Mouse (Mus musculus) heart, embryonic 11.5 days (tissue): Measurements from ENCODE around the gene Zbtb11. TPM values are rescaled to one million over a fixed set of nuclear protein-coding genes. Genes with fewer than 3 reads are reported as not detected.

Experiments
- ATAC-seq: fragments of 200-750 bp; cut with Nextera tagmentation; replicated peaks from 2 replicates; pipeline ENCODE4 v1.8.0; 2017; ENCODE audit warnings: moderate library complexity; ENCODE audit not compliant: insufficient number of reproducible peaks, low FRiP score, low TSS enrichment
- H3K27ac ChIP-seq: fragments of 300-500 bp; sonication (generic); 2 replicates; pipeline ENCODE4 v1.5.1; 2014; ENCODE audit warnings: mild to moderate bottlenecking, low read depth, low read length
- H3K27me3 ChIP-seq: fragments of 300-500 bp; sonication (generic); 2 replicates; pipeline ENCODE4 v1.6.1; 2014; ENCODE audit warnings: mild to moderate bottlenecking, low read length, mixed read lengths; ENCODE audit not compliant: control insufficient read depth, insufficient read depth
- H3K36me3 ChIP-seq: fragments of 300-500 bp; sonication (generic); 2 replicates; pipeline ENCODE4 v1.6.1; 2014; ENCODE audit warnings: mild to moderate bottlenecking, low read length, moderate library complexity, mixed read lengths; ENCODE audit not compliant: control insufficient read depth, insufficient read depth
- H3K4me1 ChIP-seq: fragments of 300-500 bp; sonication (generic); 2 replicates; pipeline ENCODE4 v1.6.1; 2014; ENCODE audit warnings: low read length; ENCODE audit not compliant: control insufficient read depth, insufficient read depth
- H3K4me2 ChIP-seq: fragments of 300-500 bp; sonication (generic); 2 replicates; pipeline ENCODE4 v1.6.1; 2014; ENCODE audit warnings: mild to moderate bottlenecking, moderate library complexity
- H3K4me3 ChIP-seq: fragments of 300-500 bp; sonication (generic); 2 replicates; pipeline ENCODE4 v1.5.1; 2014; ENCODE audit warnings: low read depth, low read length
- H3K9ac ChIP-seq: fragments of 300-500 bp; sonication (generic); 2 replicates; pipeline ENCODE4 v1.6.1; 2014; ENCODE audit warnings: mild to moderate bottlenecking, low read depth, low read length, moderate library complexity
- H3K9me3 ChIP-seq: fragments of 300-500 bp; sonication (generic); replicated peaks from 2 replicates; pipeline ENCODE4 v1.6.1; 2016; ENCODE audit warnings: low read length; ENCODE audit not compliant: control insufficient read depth
- WGBS: fragments of 180-500 bp; shearing (Covaris S2); extraction: QIAGEN DNeasy Blood & Tissue Kit; methylation state at CpG from one replicate; pipeline ENCODE4 v1.1.7; 2014; ENCODE audit not compliant: insufficient replicate concordance; 5-methylcytosine and 5-hydroxymethylcytosine counted together
- polyA plus RNA-seq: library from polyadenylated mRNA; unstranded; fragments of >200 nt; fragmentation: Nextera tagmentation; extraction: Ambion mirVana; gene quantifications from 2 replicates; pipeline ENCODE4 v1.2.1, GENCODE M21; 2014

Gene Zbtb11
- 13.3 and 13.8 TPM in 2 replicates for polyA plus RNA-seq

DNA sequence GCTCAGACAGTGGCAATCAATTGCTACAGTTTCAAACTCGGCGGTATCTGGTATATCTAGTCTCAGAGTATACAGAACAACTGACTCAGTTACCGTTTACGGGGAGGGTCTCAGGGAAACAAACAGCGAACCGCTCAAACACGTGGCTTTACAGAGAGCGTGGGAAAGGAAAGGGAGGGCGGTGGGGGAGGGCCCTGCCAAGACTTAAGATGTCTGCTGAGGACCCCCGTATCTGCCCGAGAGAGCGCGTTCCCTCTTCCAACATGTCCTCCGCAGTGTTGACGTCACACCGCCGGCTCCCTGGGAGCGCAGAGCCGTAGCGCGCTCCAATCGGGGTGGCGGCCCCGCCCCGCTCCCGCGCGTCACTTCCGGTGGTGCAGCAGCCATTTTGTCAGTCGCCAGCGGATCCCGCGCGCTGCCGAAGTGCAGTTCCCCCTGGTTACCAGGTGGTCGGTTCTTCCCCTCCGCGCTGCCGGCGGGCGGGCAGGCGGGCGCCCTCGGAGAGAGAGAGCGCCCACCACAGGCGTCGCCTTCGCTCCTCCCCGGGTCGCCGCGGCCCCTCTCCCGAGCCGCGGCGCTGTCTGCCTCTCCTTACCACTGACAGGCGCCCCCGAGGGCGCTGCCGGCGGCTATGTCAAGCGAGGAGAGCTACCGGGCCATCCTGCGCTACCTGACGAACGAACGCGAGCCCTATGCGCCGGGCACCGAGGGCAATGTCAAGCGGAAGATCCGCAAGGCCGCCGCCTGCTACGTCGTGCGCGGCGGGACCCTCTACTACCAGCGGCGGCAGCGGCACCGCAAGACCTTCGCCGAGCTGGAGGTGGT lies at the start of gene Zbtb11:
Gene Zbtb11, plus strand, starts transcription at position 453 of the 825 bp plus-strand sequence.
- Histone ChIP-seq H3K27ac (peak within 1 kb of the TSS; percentile 89), H3K9me3 (no peaks in the 10 kb centered on the region), H3K9ac (peak within 1 kb of the TSS; percentile 93), H3K27me3 (no peaks in the 10 kb centered on the region), H3K36me3 (peaks cover 24% of the 10 kb centered on the region), H3K4me2 (peak within 1 kb of the TSS; percentile 83), H3K4me3 (peak within 1 kb of the TSS; percentile 99), H3K4me1 (peaks cover 5% of the 10 kb centered on the region)
- WGBS: under 1% methylated on average over 79 of the region's 86 CpGs
- peak; percentile 92 for ATAC-seq

DNA sequence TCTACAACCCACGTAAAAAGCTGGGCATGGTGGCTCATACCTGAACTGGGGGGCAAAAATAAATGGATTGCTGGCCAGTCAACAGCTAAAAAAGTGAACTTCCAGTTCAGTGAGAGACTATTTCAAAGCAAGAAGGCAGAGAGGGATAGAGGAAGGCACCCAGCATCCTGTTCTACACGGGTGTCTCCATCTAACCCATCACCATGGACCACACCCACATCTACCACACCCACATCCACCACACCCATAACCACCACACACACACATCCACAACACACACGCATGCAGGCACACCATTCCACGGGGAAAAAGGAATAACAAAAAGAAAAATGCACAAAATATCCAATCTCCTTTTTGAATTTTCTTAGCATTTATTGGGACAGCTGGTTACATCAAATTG lies 49.7 kb upstream of the Zbtb11 start:
- no peak for ATAC-seq
- Histone ChIP-seq H3K4me1 (no peaks in the 10 kb centered on the region), H3K27me3 (no peaks in the 10 kb centered on the region), H3K9me3 (no peaks in the 10 kb centered on the region), H3K27ac (no peak overlapping the region), H3K9ac (no peak overlapping the region), H3K4me3 (no peak overlapping the region), H3K36me3 (peaks cover 22% of the 10 kb centered on the region), H3K4me2 (no peak overlapping the region)
- 81% methylated on average over 4 of the region's 4 CpGs for WGBS

DNA sequence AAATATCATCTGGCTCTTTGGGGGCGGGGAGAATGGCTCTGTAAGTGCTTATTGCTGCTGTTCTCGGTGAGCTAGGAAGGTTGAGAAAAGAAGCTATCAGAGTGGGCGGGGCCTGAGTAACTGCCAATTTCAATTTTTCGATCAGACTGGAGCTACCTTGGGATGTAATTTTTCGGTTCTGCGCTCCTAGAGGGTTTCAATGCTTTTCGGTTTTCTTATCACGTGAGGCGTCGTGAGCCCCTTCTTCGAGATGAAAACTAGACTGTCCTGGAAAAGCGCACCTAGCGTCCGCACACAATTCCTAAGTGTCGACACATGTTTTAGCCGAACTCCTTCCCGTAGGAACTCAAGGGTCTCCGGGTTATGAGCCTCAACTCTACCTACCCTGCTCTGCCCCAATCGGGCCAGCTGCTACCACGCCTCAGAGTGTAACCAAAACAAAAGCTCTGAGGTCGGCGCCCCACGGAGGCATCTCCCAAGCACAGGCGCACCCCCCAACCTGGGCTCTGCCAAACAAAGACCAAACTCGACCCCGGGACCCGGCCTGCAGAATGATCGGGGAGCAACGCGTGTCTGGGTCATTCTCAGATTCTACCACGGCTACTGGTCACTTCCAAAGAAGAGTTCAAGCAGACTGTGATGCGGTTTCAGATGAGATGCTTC lies 39.9 kb upstream of the Zbtb11 start:
- peak overlapping the region; percentile 85 for H3K9ac ChIP-seq
- 1% methylated on average over 32 of the region's 32 CpGs for WGBS
- H3K4me1 ChIP-seq: no peaks in the 10 kb centered on the region
- peak overlapping the region; percentile 86 for H3K4me2 ChIP-seq
- H3K36me3 ChIP-seq: peaks cover 4% of the 10 kb centered on the region; the same call in 1 of the 2 replicates
- H3K27ac ChIP-seq: peak overlapping the region; percentile 32; the same call in 1 of the 2 replicates
- ATAC-seq: peak; percentile 23; the same call in 1 of the 2 replicates
- no peaks in the 10 kb centered on the region for H3K9me3 ChIP-seq
- no peaks in the 10 kb centered on the region for H3K27me3 ChIP-seq
- peak overlapping the region; percentile 81 for H3K4me3 ChIP-seq

DNA sequence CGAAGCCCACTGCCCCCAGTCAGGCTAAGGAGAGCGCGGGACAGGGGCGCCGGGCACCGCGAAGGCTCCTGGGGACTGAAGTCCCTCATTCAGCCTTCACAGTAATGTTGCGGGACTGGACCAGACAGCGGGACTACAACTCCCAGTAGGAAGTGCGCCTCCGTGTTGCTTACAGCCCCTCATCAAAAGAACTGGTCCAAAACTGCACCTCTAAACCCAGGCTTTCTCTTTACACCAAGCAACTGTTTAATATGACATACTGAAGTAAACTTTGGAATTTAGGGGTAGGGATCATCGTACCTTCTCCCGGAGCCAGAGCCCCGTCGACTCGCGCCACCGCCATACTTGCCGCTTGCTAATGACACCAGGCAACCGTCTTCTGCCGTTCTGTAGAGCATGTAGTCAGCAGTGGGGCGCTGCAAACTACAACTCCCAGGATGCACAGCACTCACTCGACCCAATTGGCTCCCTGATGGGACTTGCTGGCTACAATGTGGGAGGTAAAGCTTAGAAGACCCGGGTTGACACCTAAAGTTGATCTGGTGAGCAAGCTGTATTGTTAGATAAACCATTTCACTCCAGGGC lies 39.1 kb upstream of the Zbtb11 start, which contains the start of gene Cep97:
Gene Cep97, minus strand, starts transcription at position 403 of the 585 bp plus-strand sequence.
- H3K9ac ChIP-seq: peak within 1 kb of the TSS; percentile 85
- no peaks in the 10 kb centered on the region for H3K4me1 ChIP-seq
- peak within 1 kb of the TSS; percentile 86 for H3K4me2 ChIP-seq
- H3K27me3 ChIP-seq: no peaks in the 10 kb centered on the region
- no peaks in the 10 kb centered on the region for H3K9me3 ChIP-seq
- WGBS: under 1% methylated on average over 24 of the region's 24 CpGs
- H3K36me3 ChIP-seq: 0 out of 2 replicates have a peak, but pooled peaks cover under 1% of the 10 kb centered on the region
- ATAC-seq: peak; percentile 97
- H3K4me3 ChIP-seq: peak within 1 kb of the TSS; percentile 81
- H3K27ac ChIP-seq: peak within 1 kb of the TSS; percentile 32; the same call in 1 of the 2 replicates

DNA sequence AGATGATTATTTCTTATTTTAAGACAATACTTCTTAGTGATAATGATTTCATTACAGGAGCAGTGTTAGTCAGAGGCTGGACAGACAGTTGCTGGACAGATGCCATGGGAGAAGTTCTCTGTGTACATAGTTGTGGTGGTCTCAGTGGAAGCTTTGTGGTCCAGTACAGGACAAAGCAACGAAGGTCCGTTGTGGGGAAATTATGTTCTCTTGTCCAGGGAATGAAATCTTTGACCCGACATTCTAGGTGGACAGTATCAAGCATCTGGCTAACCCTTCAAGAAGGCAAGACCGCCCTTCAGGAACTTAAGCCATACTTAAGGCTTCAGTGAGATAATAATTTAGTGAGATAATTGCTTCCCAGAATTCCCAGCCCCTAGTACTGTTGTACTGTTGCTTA lies 34.9 kb upstream of the Zbtb11 start:
- no peak overlapping the region for H3K4me3 ChIP-seq
- H3K9me3 ChIP-seq: no peaks in the 10 kb centered on the region
- no peaks in the 10 kb centered on the region for H3K36me3 ChIP-seq
- no peak overlapping the region for H3K4me2 ChIP-seq
- no peaks in the 10 kb centered on the region for H3K27me3 ChIP-seq
- H3K9ac ChIP-seq: no peak overlapping the region
- ATAC-seq: no peak
- H3K27ac ChIP-seq: no peak overlapping the region
- no peaks in the 10 kb centered on the region for H3K4me1 ChIP-seq
- 81% methylated on average over 4 of the region's 4 CpGs for WGBS

DNA sequence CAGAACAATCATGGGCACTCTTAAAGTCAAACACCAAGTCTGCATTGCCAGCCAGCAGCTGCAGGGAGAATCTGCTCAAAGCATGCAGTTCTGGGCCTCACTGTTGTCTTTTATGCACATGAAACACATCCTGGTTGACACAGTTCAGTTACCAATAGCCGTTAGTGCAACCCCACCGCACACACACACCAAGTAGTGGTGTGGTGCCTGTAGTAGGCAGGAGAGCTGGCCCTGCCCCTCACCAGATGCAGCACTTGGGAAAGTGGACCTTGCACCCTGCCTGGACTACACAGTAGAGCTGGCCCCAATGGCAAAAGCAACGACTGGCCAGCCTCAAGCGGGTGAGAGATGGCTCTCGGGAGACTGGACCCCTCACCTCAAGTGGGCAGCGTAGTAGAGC lies 34.0 kb upstream of the Zbtb11 start:
- Histone ChIP-seq H3K27me3 (no peaks in the 10 kb centered on the region), H3K4me3 (no peak overlapping the region), H3K4me2 (no peak overlapping the region), H3K36me3 (no peaks in the 10 kb centered on the region), H3K4me1 (no peaks in the 10 kb centered on the region), H3K9ac (no peak overlapping the region), H3K9me3 (no peaks in the 10 kb centered on the region), H3K27ac (no peak overlapping the region)
- WGBS: 83% methylated on average over 6 of the region's 6 CpGs
- no peak for ATAC-seq

DNA sequence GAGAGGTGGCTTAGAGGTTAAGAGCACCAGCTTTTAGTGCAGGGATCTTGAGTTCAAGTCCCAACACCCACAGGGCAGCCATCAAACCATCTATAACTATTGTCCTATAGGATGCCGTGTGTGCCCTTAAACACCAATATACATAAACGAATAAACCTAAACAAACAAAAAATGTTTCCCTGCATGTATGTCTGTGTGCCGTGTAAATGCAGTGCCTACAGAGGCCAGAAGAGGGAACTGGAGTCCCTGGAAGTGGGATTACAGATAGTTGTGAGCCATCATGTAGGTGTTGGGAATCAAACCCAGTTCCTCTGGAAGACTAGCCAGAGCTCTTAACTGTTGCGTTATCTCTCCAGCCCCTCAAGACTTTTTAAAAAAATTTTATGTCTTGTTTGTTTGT lies 32.9 kb upstream of the Zbtb11 start:
- Histone ChIP-seq H3K27ac (no peak overlapping the region), H3K27me3 (no peaks in the 10 kb centered on the region), H3K9me3 (no peaks in the 10 kb centered on the region), H3K4me3 (no peak overlapping the region), H3K4me2 (no peak overlapping the region), H3K4me1 (no peaks in the 10 kb centered on the region), H3K36me3 (no peaks in the 10 kb centered on the region), H3K9ac (no peak overlapping the region)
- 85% methylated on average over 4 of the region's 4 CpGs for WGBS
- no peak for ATAC-seq

DNA sequence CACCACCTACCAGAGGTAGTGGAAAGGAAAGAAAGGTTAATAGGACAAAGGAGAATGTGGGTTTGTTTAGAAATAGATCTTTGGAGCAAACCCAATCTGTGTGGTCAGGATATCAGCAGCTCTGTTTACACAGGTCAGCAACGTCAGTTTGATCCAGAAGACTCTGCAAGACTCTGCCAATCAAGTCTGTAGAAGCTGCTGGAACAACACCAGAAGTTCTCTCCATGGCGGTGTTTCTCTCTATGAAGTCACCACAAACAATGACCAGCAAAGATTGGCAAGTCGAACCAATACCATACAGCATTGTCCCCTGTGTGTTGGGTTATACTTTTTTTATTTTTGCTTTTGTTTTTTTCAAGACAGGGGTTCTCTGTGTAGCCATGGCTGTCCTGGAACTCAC lies 26.4 kb upstream of the Zbtb11 start:
- no peaks in the 10 kb centered on the region for H3K9me3 ChIP-seq
- H3K9ac ChIP-seq: no peak overlapping the region
- WGBS: 61% methylated on average over 3 of the region's 3 CpGs
- H3K4me1 ChIP-seq: no peaks in the 10 kb centered on the region
- no peak overlapping the region for H3K4me3 ChIP-seq
- no peak overlapping the region for H3K4me2 ChIP-seq
- no peaks in the 10 kb centered on the region for H3K36me3 ChIP-seq
- no peak for ATAC-seq
- H3K27me3 ChIP-seq: no peaks in the 10 kb centered on the region
- H3K27ac ChIP-seq: no peak overlapping the region
